Mouse (Mus musculus) layer of hippocampus, postnatal 10 days (tissue): ENCODE data around the gene Lyzl6. TPM values are rescaled to one million over a fixed set of nuclear protein-coding genes. Genes with fewer than 3 reads are reported as not detected.
A peak's percentile ranks its signal among the peaks of the same experiment; 100 is the strongest.

Experiments used
- DNase-seq, 2 experiments: peaks; one replicate each; pipeline ENCODE4 v3.0.0; 2021; ENCODE audit warnings: low spot score in 2 of 2
- total RNA-seq, 2 experiments: library from RNA; stranded (reverse); gene quantifications; 2 replicates each; pipeline ENCODE4 v1.2.3; 2021

Lyzl6 gene
- total RNA-seq, 2 experiments from 2014 or later: not detected

DNA sequence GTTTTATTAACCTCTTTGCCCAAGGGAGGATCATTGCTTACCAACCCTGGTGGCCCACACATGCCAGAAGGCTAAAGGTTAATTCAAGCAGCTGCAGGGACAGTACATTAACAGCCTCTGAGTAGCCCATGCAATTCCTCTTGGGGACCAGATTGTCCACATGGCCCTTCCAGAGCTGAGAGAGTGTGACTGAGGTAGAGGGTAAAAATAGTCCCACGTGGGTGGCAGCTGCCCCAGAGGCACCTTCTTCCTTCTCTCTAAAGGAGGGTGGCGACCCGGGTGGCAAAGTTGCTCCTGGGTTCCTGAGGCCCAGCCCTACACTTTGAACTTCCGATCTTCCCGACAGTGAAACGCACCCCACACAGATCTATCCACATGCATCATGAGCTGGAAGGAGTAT lies 7.6 kb upstream of the Lyzl6 start:
- DNase-seq: peak in 1 of 2 experiments; percentile 7

DNA sequence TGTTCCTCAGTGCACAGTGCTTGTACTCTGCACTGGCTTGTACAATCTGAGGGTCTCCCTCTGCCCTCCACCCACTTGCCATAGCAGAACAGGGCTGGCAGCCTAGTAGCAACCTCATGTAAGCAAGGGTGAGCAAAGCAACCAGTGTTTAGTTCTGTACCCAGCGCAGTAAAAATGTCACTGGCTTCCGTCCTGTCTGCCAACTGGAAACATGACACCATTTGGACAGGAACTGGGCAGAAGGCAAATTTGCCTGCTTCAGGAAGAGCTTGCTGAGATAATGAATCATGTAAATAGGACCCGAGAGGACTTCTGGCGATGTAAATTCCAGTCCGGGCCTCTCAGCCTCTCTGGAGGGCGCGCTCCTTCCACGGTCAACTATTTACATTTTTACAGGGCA lies 7.0 kb upstream of the Lyzl6 start:
- peak in 1 of 2 experiments; percentile 10 for DNase-seq

DNA sequence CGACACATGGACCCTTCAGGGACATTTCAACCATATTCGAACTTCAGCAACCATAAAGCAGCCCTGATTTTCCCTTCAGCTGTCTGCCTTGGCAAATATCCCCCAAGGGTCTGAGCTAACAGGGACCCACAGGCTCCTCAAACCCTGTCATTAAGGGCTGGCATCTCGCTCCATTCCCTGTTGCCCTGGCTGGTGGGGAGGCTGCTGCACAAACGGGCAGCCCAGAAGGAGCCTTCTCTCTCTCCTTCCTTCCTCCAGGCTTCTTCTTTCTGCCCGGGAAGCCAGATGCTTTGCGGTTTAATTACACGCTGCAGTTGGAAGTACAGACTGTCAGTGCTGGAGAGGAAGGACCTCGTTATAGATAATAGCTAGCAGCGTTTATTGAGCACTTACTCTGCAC lies 4.5 kb upstream of the Lyzl6 start:
- DNase-seq: no peak

DNA sequence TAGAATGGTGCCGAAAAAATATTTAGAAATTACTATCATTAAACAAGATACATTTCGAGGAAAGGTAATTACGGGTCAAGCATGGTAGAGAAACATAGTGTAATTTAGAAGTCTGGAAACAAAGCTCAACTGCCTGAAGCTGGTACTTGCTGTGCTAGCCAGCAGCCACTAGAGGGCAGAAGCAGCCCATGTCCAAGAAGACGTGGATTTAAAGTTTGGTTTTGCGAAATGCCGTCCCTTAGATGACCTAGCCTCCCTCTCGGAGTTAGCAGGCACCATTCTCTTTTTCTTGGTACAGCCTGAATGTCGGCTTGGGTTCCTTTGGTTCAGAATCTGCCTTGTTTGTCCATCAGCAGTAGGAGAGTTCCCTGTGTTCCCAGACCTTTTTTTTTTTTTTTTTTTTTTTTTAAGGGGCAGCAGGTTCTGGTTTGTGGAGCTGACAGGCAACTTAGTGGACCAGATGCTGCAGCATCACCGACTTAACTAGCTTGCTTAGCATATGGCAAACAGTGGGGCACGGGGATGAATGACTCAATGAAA lies 787 bp upstream of the Lyzl6 start:
- peak; percentile 75 to 80 for DNase-seq

DNA sequence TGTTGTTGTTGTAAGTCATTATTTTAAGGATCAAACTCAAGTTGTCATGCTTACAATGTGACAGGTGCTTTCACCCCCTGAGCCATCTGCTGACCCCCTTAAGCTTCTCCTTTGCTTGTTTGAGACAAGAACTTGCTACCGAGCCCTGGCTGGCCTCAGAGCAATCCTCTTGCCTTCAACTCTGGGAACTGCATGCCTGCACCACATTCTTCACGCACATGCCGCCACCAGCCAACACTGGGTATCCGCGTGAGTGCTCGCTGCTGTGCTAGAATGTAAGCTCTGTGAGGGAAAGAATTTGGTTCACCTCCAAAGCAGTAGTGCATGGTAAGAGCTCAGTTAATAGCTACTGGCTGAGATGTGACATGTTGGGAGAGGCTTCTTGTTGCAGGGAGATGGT lies 2.4 kb downstream of the Lyzl6 start:
- DNase-seq: no peak

DNA sequence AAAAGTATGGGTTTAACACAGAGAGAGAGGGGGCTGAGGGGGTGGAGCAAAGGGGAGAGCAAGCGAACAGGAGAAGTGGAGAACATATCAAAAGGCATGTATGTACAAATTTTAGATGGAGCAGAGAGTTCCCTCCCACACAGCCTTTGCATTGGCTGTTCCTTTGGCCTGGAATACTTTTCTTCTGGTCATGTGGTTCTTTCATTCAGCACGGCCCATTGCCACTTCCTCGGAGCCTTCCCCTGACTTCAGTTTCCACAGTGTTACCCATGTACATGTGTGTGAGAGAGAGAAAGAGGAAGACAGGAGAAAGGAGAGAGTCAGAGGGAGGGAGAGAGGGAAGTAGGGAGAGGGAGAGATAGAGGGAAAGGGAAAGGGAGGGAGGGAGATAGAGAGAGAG lies 3.2 kb downstream of the Lyzl6 start:
- no peak for DNase-seq

DNA sequence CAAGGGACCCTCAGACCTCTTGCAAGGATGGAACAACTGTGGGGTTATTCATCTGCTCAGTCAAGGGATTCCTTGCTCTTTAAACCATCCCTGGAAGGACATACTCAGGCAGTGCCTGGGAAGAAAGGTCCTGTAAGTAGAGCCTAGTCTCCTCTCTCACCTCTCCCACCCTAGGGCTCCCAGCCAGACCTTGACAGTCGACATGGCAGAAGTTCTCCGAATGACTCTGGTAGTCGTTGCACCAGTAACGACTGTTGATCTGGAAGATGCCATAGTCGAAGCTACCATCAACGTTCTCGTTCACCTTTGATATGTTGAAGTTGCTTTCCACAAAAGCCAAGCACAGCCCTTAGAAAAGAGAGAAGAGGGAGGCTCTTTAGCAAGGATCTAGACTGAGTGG lies 3.9 kb downstream of the Lyzl6 start:
- DNase-seq: no peak

DNA sequence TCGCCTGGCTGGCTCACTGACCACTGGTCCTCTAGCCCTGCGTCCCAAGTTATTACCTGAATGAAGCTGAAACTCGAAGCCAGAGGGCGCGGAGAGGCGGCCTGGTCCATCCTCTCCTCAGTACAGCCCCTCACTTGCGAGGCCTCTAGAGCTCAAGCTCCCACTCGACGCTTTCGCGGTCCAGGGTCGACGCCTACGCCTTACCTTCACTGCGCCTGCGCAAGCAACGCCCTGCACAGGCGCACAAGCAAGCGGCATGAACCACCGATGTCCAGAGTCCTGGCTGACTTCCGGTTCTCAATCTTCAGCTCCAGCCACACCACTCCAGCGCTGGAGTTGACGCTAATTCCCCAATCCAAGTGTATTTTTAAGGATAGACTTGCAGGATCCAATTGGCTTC lies 11.2 kb downstream of the Lyzl6 start:
- DNase-seq: no peak

DNA sequence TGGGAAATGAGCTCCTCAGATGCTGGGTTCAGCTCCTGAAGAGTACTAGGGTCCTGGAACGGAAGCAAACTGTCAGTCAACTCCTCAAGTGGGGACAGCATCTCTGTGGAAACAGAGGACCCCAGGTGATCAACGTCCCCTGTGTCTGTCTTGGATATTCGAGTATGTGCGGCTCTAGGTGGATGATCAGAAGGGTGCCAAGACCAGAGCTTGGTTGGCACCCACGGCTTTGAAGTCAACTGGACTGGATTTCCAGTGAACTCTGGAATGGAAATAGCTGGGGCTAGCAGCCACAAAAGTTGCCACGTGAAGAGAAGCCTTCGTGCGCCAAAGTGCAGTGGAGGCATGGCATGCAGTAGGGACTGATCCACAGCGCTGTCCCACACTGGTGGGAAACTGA lies 17.6 kb downstream of the Lyzl6 start, which contains the start of gene Gm884:
TSS of gene Gm884 (minus strand) at position 101 of the 400 bp plus-strand sequence.
- no peak for DNase-seq

DNA sequence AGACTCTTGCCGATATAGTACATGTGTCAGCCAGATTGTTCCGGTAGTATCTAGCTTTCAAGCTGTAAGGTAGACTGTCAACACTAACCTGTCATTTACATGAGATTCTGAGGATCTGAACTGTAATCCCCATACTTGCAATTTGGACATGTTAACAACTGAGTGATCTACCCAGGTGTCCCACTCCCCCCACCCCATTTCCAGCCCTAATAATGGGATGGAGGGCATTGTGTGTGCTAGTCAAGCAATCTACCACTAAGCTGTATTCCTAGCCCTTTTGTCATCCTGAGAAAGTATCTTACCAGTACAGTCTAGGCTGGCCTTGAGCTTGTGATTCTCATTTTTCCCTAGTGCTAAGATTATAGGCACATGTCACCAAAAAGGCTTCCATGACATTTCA lies 27.9 kb downstream of the Lyzl6 start:
- no peak for DNase-seq

DNA sequence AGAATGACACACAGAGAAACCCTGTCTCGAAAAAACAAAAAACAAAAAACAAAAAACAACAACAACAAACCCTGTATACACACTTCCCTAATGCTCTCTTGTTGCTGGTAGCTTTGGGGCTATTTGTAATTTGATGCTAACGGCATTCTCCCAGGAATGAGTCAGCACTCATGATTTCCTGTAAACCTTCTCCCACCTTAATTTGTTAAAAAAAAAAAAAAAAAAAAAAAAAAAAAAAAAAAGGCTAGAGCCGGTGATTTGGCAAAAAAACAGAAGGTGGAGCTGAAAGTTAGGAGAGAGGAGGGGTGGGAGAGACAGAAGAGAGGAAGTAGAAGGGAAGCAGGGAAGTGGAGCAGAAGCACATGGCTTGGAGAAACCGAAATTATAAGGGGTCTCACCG lies 32.1 kb downstream of the Lyzl6 start:
- DNase-seq: no peak

Other genes with a start within 250 kb of the Lyzl6 start
- gene Plekhm1, start 226.2 kb downstream of the Lyzl6 start, total RNA-seq: 10 to 100 TPM; 15.0 TPM
- not detected for gene Lrrc37a, start 134.3 kb downstream of the Lyzl6 start, total RNA-seq
- gene Gm884, start 17.8 kb downstream of the Lyzl6 start, total RNA-seq: not detected
- 100 to 1,000 TPM; 127 to 143 TPM for gene Rprml, start 10.7 kb upstream of the Lyzl6 start, total RNA-seq
- 10 to 100 TPM; 72.9 to 78.3 TPM for gene Gosr2, start 59.0 kb upstream of the Lyzl6 start, total RNA-seq
- gene Wnt9b, start 110.9 kb upstream of the Lyzl6 start, total RNA-seq: under 1 TPM; 0.56 to 0.87 TPM
- 1 to 10 TPM; 1.1 to 1.8 TPM for gene Wnt3, start 135.3 kb upstream of the Lyzl6 start, total RNA-seq